Mouse (Mus musculus): ENCODE results near the gene Mrrf. TPM values are rescaled to one million over a fixed set of nuclear protein-coding genes. Genes with fewer than 3 reads are reported as not detected.

Mrrf gene
- polyA plus RNA-seq, 1 experiment from 2014 or later: 23.0 TPM

GRCm38 (mm10) chr2:36230366-36230765 lies 94.2 kb downstream of the Mrrf start, which contains the start of gene Ptgs1:
TSS of gene Ptgs1 (plus strand) at chr2:36230426.
- Histone ChIP-seq H3K9me3 (replicated peaks) (no peaks in the 10 kb centered on the region), H3K27ac (0 out of 2 replicates have a peak within 1 kb of the TSS, but pooled peaks have one; percentile 44), H3K4me1 (peaks cover 23% of the 10 kb centered on the region), H3K4me3 (peak within 1 kb of the TSS; percentile 57), H3K27me3 (ENCODE audit: low read depth, poor library complexity, severe bottlenecking) (peaks cover 20% of the 10 kb centered on the region), H3K36me3 (no peaks in the 10 kb centered on the region)
- DNase-seq (ENCODE audit: low spot score): peak; percentile 56
- under 1% methylated on average over 18 of the region's 18 CpGs for WGBS

- Histone ChIP-seq H3K36me3 (no peaks in the 10 kb centered on the region), H3K4me3 (peak overlapping the region; percentile 57), H3K27me3 (ENCODE audit: low read depth, poor library complexity, severe bottlenecking) (peaks cover 20% of the 10 kb centered on the region), H3K9me3 (replicated peaks) (no peaks in the 10 kb centered on the region), H3K4me1 (peaks cover 24% of the 10 kb centered on the region), H3K27ac (0 out of 2 replicates have a peak overlapping the region, but pooled peaks have one; percentile 44)
- WGBS: 34% methylated on average over 10 of the region's 10 CpGs
- no peak for DNase-seq (ENCODE audit: low spot score)
Observed at GRCm38 (mm10) chr2:36230967-36231366, 94.8 kb downstream of the Mrrf start.

GRCm38 (mm10) chr2:36234526-36235368 lies 98.6 kb downstream of the Mrrf start:
- Histone ChIP-seq H3K9me3 (replicated peaks) (no peaks in the 10 kb centered on the region), H3K4me3 (no peak overlapping the region), H3K36me3 (no peaks in the 10 kb centered on the region), H3K27ac (no peak overlapping the region), H3K27me3 (ENCODE audit: low read depth, poor library complexity, severe bottlenecking) (peaks cover 20% of the 10 kb centered on the region), H3K4me1 (peaks cover 24% of the 10 kb centered on the region)
- WGBS: 37% methylated on average over 7 of the region's 7 CpGs
- DNase-seq (ENCODE audit: low spot score): no peak

GRCm38 (mm10) chr2:36235917-36236316 lies 99.7 kb downstream of the Mrrf start:
- 75% methylated on average over 4 of the region's 4 CpGs for WGBS
- Histone ChIP-seq H3K27ac (no peak overlapping the region), H3K9me3 (replicated peaks) (no peaks in the 10 kb centered on the region), H3K36me3 (no peaks in the 10 kb centered on the region), H3K4me3 (no peak overlapping the region), H3K27me3 (ENCODE audit: low read depth, poor library complexity, severe bottlenecking) (peaks cover 12% of the 10 kb centered on the region), H3K4me1 (peaks cover 12% of the 10 kb centered on the region)
- no peak for DNase-seq (ENCODE audit: low spot score)

- Histone ChIP-seq H3K27me3 (ENCODE audit: low read depth, poor library complexity, severe bottlenecking) (0 out of 2 replicates have a peak, but pooled peaks cover 2% of the 10 kb centered on the region), H3K4me1 (peaks cover 10% of the 10 kb centered on the region), H3K4me3 (no peak overlapping the region), H3K36me3 (no peaks in the 10 kb centered on the region), H3K9me3 (replicated peaks) (no peaks in the 10 kb centered on the region), H3K27ac (no peak overlapping the region)
- no peak for DNase-seq (ENCODE audit: low spot score)
- WGBS: 92% methylated on average over 5 of the region's 5 CpGs
Observed at GRCm38 (mm10) chr2:36236889-36237288, 100.7 kb downstream of the Mrrf start.

- H3K27me3 ChIP-seq (ENCODE audit: low read depth, poor library complexity, severe bottlenecking): no peaks in the 10 kb centered on the region
- H3K4me3 ChIP-seq: no peak overlapping the region
- 91% methylated on average over 6 of the region's 6 CpGs for WGBS
- no peaks in the 10 kb centered on the region for H3K9me3 ChIP-seq (replicated peaks)
- no peak overlapping the region for H3K27ac ChIP-seq
- H3K4me1 ChIP-seq: peaks cover 10% of the 10 kb centered on the region
- no peaks in the 10 kb centered on the region for H3K36me3 ChIP-seq
- DNase-seq (ENCODE audit: low spot score): no peak
Observed at GRCm38 (mm10) chr2:36237557-36237956, 101.4 kb downstream of the Mrrf start.

- 79% methylated on average over 3 of the region's 3 CpGs for WGBS
- Histone ChIP-seq H3K4me3 (no peak overlapping the region), H3K9me3 (replicated peaks) (no peaks in the 10 kb centered on the region), H3K27ac (no peak overlapping the region), H3K36me3 (no peaks in the 10 kb centered on the region), H3K4me1 (peaks cover 10% of the 10 kb centered on the region), H3K27me3 (ENCODE audit: low read depth, poor library complexity, severe bottlenecking) (no peaks in the 10 kb centered on the region)
- DNase-seq (ENCODE audit: low spot score): no peak
Observed at GRCm38 (mm10) chr2:36238467-36238866, 102.3 kb downstream of the Mrrf start.

- Histone ChIP-seq H3K27ac (no peak overlapping the region), H3K4me3 (no peak overlapping the region), H3K36me3 (no peaks in the 10 kb centered on the region), H3K9me3 (replicated peaks) (no peaks in the 10 kb centered on the region), H3K4me1 (peaks cover 10% of the 10 kb centered on the region), H3K27me3 (ENCODE audit: low read depth, poor library complexity, severe bottlenecking) (no peaks in the 10 kb centered on the region)
- DNase-seq (ENCODE audit: low spot score): no peak
- 85% methylated on average over 2 of the region's 2 CpGs for WGBS
Observed at GRCm38 (mm10) chr2:36238951-36239350, 102.8 kb downstream of the Mrrf start.

Other genes starting within 250 kb of the Mrrf start
- 0.65 TPM in 2 replicates for gene Ttll11, start 156.5 kb upstream of the Mrrf start, polyA plus RNA-seq (2016; fragmentation: Nextera tagmentation; extraction: Ambion mirVana)
- 208 and 218 TPM in 2 replicates for gene Ndufa8, start 87.0 kb upstream of the Mrrf start, polyA plus RNA-seq (2016; fragmentation: Nextera tagmentation; extraction: Ambion mirVana)
- 0.35 TPM in 1 of 2 replicates, not detected in the other for gene Morn5, start 86.9 kb upstream of the Mrrf start, polyA plus RNA-seq (2016; fragmentation: Nextera tagmentation; extraction: Ambion mirVana)
- gene Lhx6, start 31.0 kb upstream of the Mrrf start, polyA plus RNA-seq (2016; fragmentation: Nextera tagmentation; extraction: Ambion mirVana): 0.94 and 1.0 TPM in 2 replicates
- 74.4 and 85.3 TPM in 2 replicates for gene Rbm18, start 384 bp downstream of the Mrrf start, polyA plus RNA-seq (2016; fragmentation: Nextera tagmentation; extraction: Ambion mirVana)
- 2.9 and 3.3 TPM in 2 replicates for gene Ptgs1, start 94.0 kb downstream of the Mrrf start, polyA plus RNA-seq (2016; fragmentation: Nextera tagmentation; extraction: Ambion mirVana)
- 0.03 TPM in 1 of 2 replicates, not detected in the other for gene Olfr338, start 237.1 kb downstream of the Mrrf start, polyA plus RNA-seq (2016; fragmentation: Nextera tagmentation; extraction: Ambion mirVana)